Mouse (Mus musculus) embryonic stem cell, embryonic (primary cell): Measurements from ENCODE around the gene Cracr2b.

Experiments
- CTCF ChIA-PET, 4 experiments: fragments of 300-600 bp in 2 of 4; fragments of 350-600 bp in 2 of 4; sonication (Branson Sonifier 250); formaldehyde crosslinking; loops; one replicate each; lab custom pipeline; 2022; ENCODE audit warnings: inconsistent platforms in 2 of 4; lab: Charles Lee
- POLR2A ChIA-PET, 4 experiments: fragments of 300-600 bp in 2 of 4; fragments of 350-600 bp in 2 of 4; sonication (Branson Sonifier 250); formaldehyde crosslinking; loops; one replicate each; lab custom pipeline; 2022; ENCODE audit warnings: antibody characterized with exemption in 4 of 4, inconsistent platforms in 1 of 4; lab: Charles Lee

Cracr2b gene

GRCm38 (mm10) chr7:141460391-141461113, at the start of gene Cracr2b:
Cracr2b (plus strand) TSS chr7:141461094.
- POLR2A ChIA-PET = interaction anchor here (0.6 to 38.4 kb wide), 21 partner anchors 1 to 245 kb away, joined by 3 to 944 read pairs (median 4); partner anchors contain the start of genes Rplp2 (in 3 of the 4), Cd151 (in 2 of the 4), Cracr2b (in 2 of the 4) and Pidd1 (in 2 of the 4)

GRCm38 (mm10) chr7:141411667-141412066, 49.2 kb upstream of the Cracr2b start:
- ChIA-PET CTCF (no interaction called here), POLR2A (interaction anchor here in 1 of 4 experiments (0.9 to 3.4 kb wide), 5 partner anchors 19 to 57 kb away, joined by 3 to 9 read pairs (median 5); partner anchors contain the start of genes Pidd1, Pnpla2 and Slc25a22)

More at GRCm38 (mm10) chr7:141460391-141461113, at the start of gene Cracr2b:
- CTCF ChIA-PET = interaction anchor here in 3 of 4 experiments (0.6 to 3.8 kb wide), 12 partner anchors 8 to 69 kb away, joined by 3 to 27 read pairs (median 4); partner anchors contain the start of gene Taldo1 (in 1 of the 3)

- ChIA-PET POLR2A (interaction anchor here in 2 of 4 experiments (1.2 to 3.7 kb wide), 7 partner anchors 16 to 62 kb away, joined by 3 to 21 read pairs (median 5); partner anchors contain the start of genes Cend1 (in 1 of the 2), Polr2l (in 1 of the 2), Rplp2 (in 1 of the 2) and Slc25a22 (in 1 of the 2)), CTCF (interaction anchor here in 2 of 4 experiments (0.9 to 2.4 kb wide), 3 partner anchors 11 to 1713 kb away, joined by 3 to 8 read pairs (median 4); no protein-coding TSS in a partner anchor)
These were observed 47.6 kb upstream of the Cracr2b start for GRCm38 (mm10) chr7:141413331-141413730.

GRCm38 (mm10) chr7:141413809-141414584, 46.9 kb upstream of the Cracr2b start, which contains the start of gene Gatd1:
Gatd1 (minus strand) TSS chr7:141414136.
- ChIA-PET CTCF (interaction anchor here in 3 of 4 experiments (0.6 to 2.4 kb wide), 9 partner anchors 9 to 1712 kb away, joined by 3 to 10 read pairs (median 6); no protein-coding TSS in a partner anchor), POLR2A (interaction anchor here in 3 of 4 experiments (0.7 to 3.7 kb wide), 26 partner anchors 12 to 460 kb away, joined by 3 to 21 read pairs (median 4); partner anchors contain the start of genes Taldo1 (in 3 of the 3), Cend1 (in 2 of the 3), Rplp2 (in 2 of the 3) and Polr2l (in 1 of the 3))

- ChIA-PET POLR2A (interaction anchor here in 2 of 4 experiments (1.2 to 2.1 kb wide), 4 partner anchors 9 to 268 kb away, joined by 3 to 11 read pairs (median 4); partner anchors contain the start of genes Deaf1 (in 1 of the 2) and Tmem80 (in 1 of the 2)), CTCF (interaction anchor here in 2 of 4 experiments (0.5 to 1.3 kb wide), 2 partner anchors 21 to 42 kb away, joined by 3 to 5 read pairs; no protein-coding TSS in a partner anchor)
These were observed 44.6 kb upstream of the Cracr2b start for GRCm38 (mm10) chr7:141416144-141416841.

GRCm38 (mm10) chr7:141417731-141418681, 42.9 kb upstream of the Cracr2b start:
- CTCF ChIA-PET = interaction anchor here in 2 of 4 experiments (0.5 to 0.8 kb wide), 2 partner anchors 41 to 73 kb away, joined by 3 to 4 read pairs; no protein-coding TSS in a partner anchor
- POLR2A ChIA-PET = interaction anchor here in 3 of 4 experiments (0.5 to 4.1 kb wide), 22 partner anchors 8 to 296 kb away, joined by 3 to 24 read pairs (median 3); partner anchors contain the start of genes Cend1 (in 2 of the 3), Rplp2 (in 2 of the 3), Cd151 (in 1 of the 3) and Pnpla2 (in 1 of the 3)

- ChIA-PET POLR2A (interaction anchor here in 2 of 4 experiments (0.6 to 4.1 kb wide), 20 partner anchors 9 to 203 kb away, joined by 3 to 24 read pairs (median 3); partner anchors contain the start of genes Cend1 (in 2 of the 2), Cd151 (in 1 of the 2), Pnpla2 (in 1 of the 2) and Rassf7 (in 1 of the 2)), CTCF (interaction anchor here in 2 of 4 experiments (0.8 to 1.3 kb wide), 2 partner anchors 10 to 40 kb away, joined by 3 to 5 read pairs; partner anchors contain the start of gene Cend1 (in 1 of the 2))
These were observed 41.9 kb upstream of the Cracr2b start for GRCm38 (mm10) chr7:141418970-141419369.

GRCm38 (mm10) chr7:141420030-141420702, 40.7 kb upstream of the Cracr2b start:
- CTCF ChIA-PET = interaction anchor here in 3 of 4 experiments (0.6 to 1.3 kb wide), 4 partner anchors 9 to 1338 kb away, joined by 3 to 5 read pairs (median 4); partner anchors contain the start of gene Cend1 (in 1 of the 3)
- POLR2A ChIA-PET = interaction anchor here in 3 of 4 experiments (0.7 to 4.1 kb wide), 12 partner anchors 9 to 514 kb away, joined by 3 to 24 read pairs (median 4); partner anchors contain the start of genes Cend1 (in 2 of the 3), Cd151 (in 1 of the 3), Cracr2b (in 1 of the 3) and Pnpla2 (in 1 of the 3)

GRCm38 (mm10) chr7:141423811-141424210, 37.1 kb upstream of the Cracr2b start:
- CTCF ChIA-PET = no interaction called here
- POLR2A ChIA-PET = interaction anchor here in 1 of 4 experiments (0.6 to 21.5 kb wide), 2 partner anchors 35 to 147 kb away, joined by 3 to 465 read pairs; partner anchors contain the start of genes Cd151, Cracr2b, Pnpla2 and Rplp2

GRCm38 (mm10) chr7:141426948-141427730, 33.8 kb upstream of the Cracr2b start:
- ChIA-PET POLR2A (interaction anchor here in 3 of 4 experiments (0.5 to 21.5 kb wide), 16 partner anchors 7 to 199 kb away, joined by 3 to 465 read pairs (median 6); partner anchors contain the start of genes Rplp2 (in 3 of the 3), Cracr2b (in 2 of the 3), Taldo1 (in 2 of the 3) and Cd151 (in 1 of the 3)), CTCF (interaction anchor here (0.6 to 4.1 kb wide), 7 partner anchors 12 to 376 kb away, joined by 3 to 22 read pairs (median 4); partner anchors contain the start of genes Cd151 (in 1 of the 4) and Slc25a22 (in 1 of the 4))

GRCm38 (mm10) chr7:141428701-141429100, 32.2 kb upstream of the Cracr2b start:
- POLR2A ChIA-PET = interaction anchor here in 3 of 4 experiments (0.5 to 21.5 kb wide), 32 partner anchors 9 to 365 kb away, joined by 3 to 465 read pairs (median 4); partner anchors contain the start of genes Gatd1 (in 2 of the 3), Pidd1 (in 2 of the 3), Rplp2 (in 2 of the 3) and Slc25a22 (in 2 of the 3)
- CTCF ChIA-PET = interaction anchor here in 3 of 4 experiments (0.6 to 4.1 kb wide), 11 partner anchors 9 to 282 kb away, joined by 3 to 22 read pairs (median 4); partner anchors contain the start of genes Pidd1 (in 1 of the 3), Rassf7 (in 1 of the 3), Slc25a22 (in 1 of the 3) and Taldo1 (in 1 of the 3)

- ChIA-PET POLR2A (interaction anchor here in 3 of 4 experiments (0.5 to 21.5 kb wide), 31 partner anchors 8 to 366 kb away, joined by 3 to 465 read pairs (median 4); partner anchors contain the start of genes Gatd1 (in 2 of the 3), Pidd1 (in 2 of the 3), Rplp2 (in 2 of the 3) and Slc25a22 (in 2 of the 3)), CTCF (interaction anchor here (0.6 to 4.1 kb wide), 13 partner anchors 10 to 282 kb away, joined by 3 to 22 read pairs (median 4); partner anchors contain the start of genes Eps8l2 (in 1 of the 4), Pidd1 (in 1 of the 4), Rassf7 (in 1 of the 4) and Slc25a22 (in 1 of the 4))
These were observed 31.6 kb upstream of the Cracr2b start, which contains the start of gene Cend1 for GRCm38 (mm10) chr7:141429310-141429709. Cend1 (minus strand) TSS chr7:141429491.
